In the genomic region with DNA sequence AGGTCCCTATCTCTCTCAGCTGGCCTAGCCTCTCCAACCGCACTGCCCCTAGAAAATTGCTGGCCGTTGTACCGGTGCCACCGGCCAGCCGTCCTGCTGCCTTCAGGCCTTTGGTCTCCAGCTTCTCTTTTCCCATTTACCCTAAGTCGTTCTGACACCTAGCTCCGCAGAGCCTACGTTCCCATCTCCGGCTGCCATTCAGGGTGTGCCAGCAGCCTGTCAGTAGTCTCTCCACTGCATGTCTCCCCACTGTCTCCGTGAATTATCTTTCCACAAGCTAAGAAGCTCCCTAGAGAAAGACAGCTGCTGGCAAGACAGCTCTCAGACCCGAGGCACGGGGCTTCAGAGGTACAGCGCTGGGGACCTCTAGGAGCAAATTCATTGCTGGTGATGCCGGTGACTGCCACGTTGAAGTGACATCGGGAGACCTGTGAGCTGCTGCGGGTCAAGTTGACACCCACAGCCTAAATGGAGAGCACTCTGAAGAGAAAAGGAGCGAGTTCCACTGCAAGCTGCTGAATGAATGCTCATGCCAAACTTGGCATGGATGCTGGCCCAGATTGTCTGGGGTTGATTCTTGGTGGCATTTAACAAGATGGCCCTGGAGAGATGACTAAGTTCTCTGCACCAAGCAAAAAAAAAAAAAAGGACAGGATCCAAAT, we compare ENCODE assay signal across 18 mouse cellular contexts. TPM values are rescaled to one million over a fixed set of nuclear protein-coding genes. Genes with fewer than 3 reads are reported as not detected.
DNase-seq lines count a peak whose midpoint lies in the region; ATAC-seq and TF ChIP-seq lines count a peak whose summit lies in the region.
"Had no signal": no experiment of that assay in that cellular context is flagged by ENCODE, and none has a peak within 500 bp of the region (broad histone marks: within the 10 kb centered on the region; RNA-seq: fewer than 3 reads in every experiment).

No protein-coding gene starts in this region.

- DNase-seq in adrenal gland, postnatal 25 days: peak; percentile 35
- DNase-seq in adrenal gland, postnatal 4 days (ENCODE audit: low spot score in 2 of 2): no peak
- DNase-seq in left cerebral cortex, postnatal 4 days: peak; percentile 71
- DNase-seq in left cerebral cortex, adult 11 months (ENCODE audit: low spot score): no peak
- peak; percentile 50 to 51 for DNase-seq in cerebellum, adult 18-20 months
- DNase-seq in forebrain, postnatal 0 days: peak; percentile 75
- DNase-seq in thymus, postnatal 14 days: no peak
- DNase-seq: gastrocnemius, postnatal 14 days; kidney, adult 11 months; lung, embryonic 14.5 days; right cerebral cortex, postnatal 4 days; thymus, postnatal 4 days had no signal

- no peaks in the 10 kb centered on the region for H3K9me3 ChIP-seq in forebrain, postnatal 0 days (ENCODE audit: low read length)
- no peaks in the 10 kb centered on the region for H3K9me3 ChIP-seq in heart, embryonic 11.5 days (replicated peaks; ENCODE audit: control insufficient read depth, low read length)
- H3K9me3 ChIP-seq: limb, embryonic 13.5 days; megakaryocyte, embryonic 14.5 days; stomach, embryonic 15.5 days had no signal

- no peak for TF ChIP-seq CTCF in forebrain, postnatal 0 days (IDR thresholded peaks at IDR 0.05; ENCODE audit: low read depth)

- H3K36me3 ChIP-seq in forebrain, postnatal 0 days (ENCODE audit: insufficient read depth): no peaks in the 10 kb centered on the region
- no peaks in the 10 kb centered on the region for H3K36me3 ChIP-seq in heart, embryonic 11.5 days (ENCODE audit: control insufficient read depth, insufficient read depth, low read length)
- H3K36me3 ChIP-seq: stomach, embryonic 15.5 days had no signal

- 0 out of 2 replicates have a peak overlapping the region, but pooled peaks have one; percentile 10 for H3K9ac ChIP-seq in forebrain, postnatal 0 days
- no peak overlapping the region for H3K9ac ChIP-seq in heart, embryonic 11.5 days (ENCODE audit: low read depth, low read length)
- H3K9ac ChIP-seq: limb, embryonic 13.5 days; lung, embryonic 14.5 days; stomach, embryonic 15.5 days had no signal

- WGBS in forebrain, postnatal 0 days: 57% methylated on average over 18 of the region's 18 CpGs
- 72% methylated on average over 18 of the region's 18 CpGs for WGBS in heart, embryonic 11.5 days (ENCODE audit: insufficient replicate concordance)

- peak overlapping the region; percentile 66 for H3K27ac ChIP-seq in forebrain, postnatal 0 days (ENCODE audit: low read depth, low read length)
- no peak overlapping the region for H3K27ac ChIP-seq in heart, embryonic 11.5 days (ENCODE audit: low read depth, low read length)
- H3K27ac ChIP-seq: limb, embryonic 13.5 days; stomach, embryonic 15.5 days had no signal

- peak overlapping the region; percentile 2; the same call in 1 of the 2 replicates for H3K4me2 ChIP-seq in forebrain, postnatal 0 days (ENCODE audit: low read depth)
- no peak overlapping the region for H3K4me2 ChIP-seq in heart, embryonic 11.5 days
- H3K4me2 ChIP-seq: limb, embryonic 13.5 days; lung, embryonic 14.5 days; stomach, embryonic 15.5 days had no signal

- peak; percentile 15; the same call in 1 of the 2 replicates for ATAC-seq in forebrain, postnatal 0 days
- ATAC-seq in heart, embryonic 11.5 days (replicated peaks; ENCODE audit: insufficient number of reproducible peaks, low FRiP score, low TSS enrichment): no peak

- peaks cover 23% of the 10 kb centered on the region for H3K4me1 ChIP-seq in forebrain, postnatal 0 days (ENCODE audit: insufficient read depth)
- no peaks in the 10 kb centered on the region; the same call in 1 of the 2 replicates for H3K4me1 ChIP-seq in heart, embryonic 11.5 days (ENCODE audit: control insufficient read depth, insufficient read depth, low read length)

- intact Hi-C loops in left cerebral cortex, postnatal 4 days (cut with DNase I): loop anchor here (10.0 kb wide), 2 partner anchors 173 to 203 kb away; no protein-coding TSS in a partner anchor

- peaks cover 3% of the 10 kb centered on the region; the same call in 1 of the 2 replicates for H3K27me3 ChIP-seq in forebrain, postnatal 0 days (ENCODE audit: insufficient read depth, low read length)
- peaks cover 34% of the 10 kb centered on the region for H3K27me3 ChIP-seq in heart, embryonic 11.5 days (ENCODE audit: control insufficient read depth, insufficient read depth, low read length)

- no peak overlapping the region for H3K4me3 ChIP-seq in forebrain, postnatal 0 days (ENCODE audit: low read depth, low read length)
- no peak overlapping the region for H3K4me3 ChIP-seq in heart, embryonic 11.5 days (ENCODE audit: low read depth, low read length)
- H3K4me3 ChIP-seq: erythroblast, embryonic 14.5 days; limb, embryonic 13.5 days; megakaryocyte, embryonic 14.5 days; stomach, embryonic 15.5 days had no signal

RNA-seq across cellular contexts. Expression of a gene that starts 6.0 kb away (rescaled TPM):
- total RNA-seq in adrenal gland, postnatal 25 days (2021): 0.33 and 0.52 TPM in 2 replicates
- total RNA-seq in adrenal gland, postnatal 4 days (2021): under 1 TPM; 0.76 to 0.84 TPM
- total RNA-seq in left cerebral cortex, postnatal 4 days (2021): 1 to 10 TPM; 4.1 to 5.1 TPM
- total RNA-seq in forebrain, postnatal 0 days (2014; rRNA removed): 1.8 and 4.0 TPM in 2 replicates
- 0.67 TPM in 2 replicates for polyA plus RNA-seq in forebrain, postnatal 0 days (2015; fragmentation: Nextera tagmentation; extraction: Ambion mirVana)
- not detected in 2 replicates for polyA plus RNA-seq in heart, embryonic 11.5 days (2014; fragmentation: Nextera tagmentation; extraction: Ambion mirVana)
- total RNA-seq: gastrocnemius, postnatal 14 days had no signal
- polyA plus RNA-seq: erythroblast, embryonic 14.5 days; heart, postnatal 0 days; lung, embryonic 14.5 days; stomach, embryonic 15.5 days had no signal

RNA-seq across cellular contexts. Expression of a gene that starts 11.4 kb away (rescaled TPM):
- 20.3 and 21.4 TPM in 2 replicates for total RNA-seq in adrenal gland, postnatal 25 days (2021)
- 10 to 100 TPM; 47.4 to 49.2 TPM for total RNA-seq in adrenal gland, postnatal 4 days (2021)
- total RNA-seq in left cerebral cortex, postnatal 4 days (2021): 10 to 100 TPM; 32.8 to 38.3 TPM
- 41.7 and 57.6 TPM in 2 replicates for total RNA-seq in forebrain, postnatal 0 days (2014; rRNA removed)
- polyA plus RNA-seq in forebrain, postnatal 0 days (2015; fragmentation: Nextera tagmentation; extraction: Ambion mirVana): 56.7 and 64.3 TPM in 2 replicates
- polyA plus RNA-seq in heart, embryonic 11.5 days (2014; fragmentation: Nextera tagmentation; extraction: Ambion mirVana): 6.3 and 7.2 TPM in 2 replicates

RNA-seq across cellular contexts. Expression of a gene that starts 49.5 kb away (rescaled TPM):
- 347 and 389 TPM in 2 replicates for total RNA-seq in adrenal gland, postnatal 25 days (2021)
- total RNA-seq in adrenal gland, postnatal 4 days (2021): 100 to 1,000 TPM; 352 to 357 TPM
- total RNA-seq in left cerebral cortex, postnatal 4 days (2021): 100 to 1,000 TPM; 184 TPM
- 17.9 and 19.9 TPM in 2 replicates for total RNA-seq in forebrain, postnatal 0 days (2014; rRNA removed)
- polyA plus RNA-seq in forebrain, postnatal 0 days (2015; fragmentation: Nextera tagmentation; extraction: Ambion mirVana): 412 and 532 TPM in 2 replicates
- 649 and 675 TPM in 2 replicates for polyA plus RNA-seq in heart, embryonic 11.5 days (2014; fragmentation: Nextera tagmentation; extraction: Ambion mirVana)

Comparison
In these comparisons a context has a peak if more than half of its experiments do, and no peak if none do; other contexts are left out.
1. DNase-seq: peak in adrenal gland, postnatal 25 days (single experiment), left cerebral cortex, postnatal 4 days (single experiment), cerebellum, adult 18-20 months (2 of 2) and forebrain, postnatal 0 days (single experiment); none in adrenal gland, postnatal 4 days (0 of 2), left cerebral cortex, adult 11 months (single experiment) and thymus, postnatal 14 days (single experiment).